Mouse (Mus musculus) stomach, postnatal 0 days (tissue): Measurements from ENCODE around the gene Kdm1b. TPM values are rescaled to one million over a fixed set of nuclear protein-coding genes. Genes with fewer than 3 reads are reported as not detected.
A peak's percentile ranks its signal among the peaks of the same experiment; 100 is the strongest.

Source experiments
- ATAC-seq: fragments of 200-750 bp; cut with Nextera tagmentation; 2 replicates; pipeline ENCODE4 v1.8.0; 2017; ENCODE audit not compliant: low FRiP score, low TSS enrichment
- DNase-seq: peaks from one replicate; pipeline ENCODE4 v3.0.0-alpha.2; 2016; ENCODE audit warnings: low spot score
- H3K27ac ChIP-seq: fragments of 300-500 bp; sonication (generic); replicated peaks from 2 replicates; pipeline ENCODE4 v1.5.1; 2014; ENCODE audit warnings: mild to moderate bottlenecking, control low read depth
- H3K27me3 ChIP-seq: fragments of 300-500 bp; sonication (generic); 2 replicates; pipeline ENCODE4 v1.6.1; 2014; ENCODE audit warnings: low read length; ENCODE audit not compliant: control insufficient read depth, insufficient read depth
- H3K36me3 ChIP-seq: fragments of 300-500 bp; sonication (generic); 2 replicates; pipeline ENCODE4 v1.6.1; 2014; ENCODE audit warnings: low read length, mixed read lengths; ENCODE audit not compliant: control insufficient read depth, insufficient read depth
- H3K4me1 ChIP-seq: fragments of 300-500 bp; sonication (generic); replicated peaks from 2 replicates; pipeline ENCODE4 v1.6.1; 2014; ENCODE audit warnings: antibody characterized with exemption; ENCODE audit not compliant: control insufficient read depth, insufficient read depth
- H3K4me2 ChIP-seq: fragments of 300-500 bp; sonication (generic); replicated peaks from 2 replicates; pipeline ENCODE4 v1.6.1; 2014; ENCODE audit warnings: low read depth, mild to moderate bottlenecking, control low read depth, moderate library complexity
- H3K4me3 ChIP-seq: fragments of 300-500 bp; sonication (generic); 2 replicates; pipeline ENCODE4 v1.5.1; 2014; ENCODE audit warnings: low read depth, low read length, control low read depth
- H3K9ac ChIP-seq: fragments of 300-500 bp; sonication (generic); 2 replicates; pipeline ENCODE4 v1.6.1; 2014; ENCODE audit warnings: mild to moderate bottlenecking, low read length, control low read depth, mixed read lengths
- H3K9me3 ChIP-seq: fragments of 300-500 bp; sonication (generic); 2 replicates; pipeline ENCODE4 v1.6.1; 2016; ENCODE audit warnings: low read length; ENCODE audit not compliant: control insufficient read depth
- CTCF ChIP-seq: IDR thresholded peaks from 2 replicates; pipeline ENCODE4 v1.5.1; 2016; ENCODE audit warnings: antibody characterized with exemption, low read depth, mild to moderate bottlenecking, moderate library complexity
- EP300 ChIP-seq: optimal IDR thresholded peaks from 2 replicates; pipeline ENCODE3; 2016; ENCODE audit warnings: antibody characterized with exemption
- WGBS: fragments of 180-500 bp; shearing (Covaris S2); extraction: QIAGEN DNeasy Blood & Tissue Kit; methylation state at CpG from one replicate; pipeline ENCODE4 v1.1.7; 2014; 5-methylcytosine and 5-hydroxymethylcytosine counted together
- polyA plus RNA-seq: library from polyadenylated mRNA; unstranded; fragments of >200 nt; fragmentation: Nextera tagmentation; extraction: Ambion mirVana; gene quantifications from 2 replicates; pipeline ENCODE4 v1.2.1, GENCODE M21; 2015

Kdm1b gene
- polyA plus RNA-seq: 10.1 and 11.1 TPM in 2 replicates

- ATAC-seq (peak; percentile 97), DNase-seq (peak; percentile 99)
- Histone ChIP-seq H3K9ac (peak within 1 kb of the TSS; percentile 80), H3K36me3 (no peaks in the 10 kb centered on the region), H3K9me3 (no peaks in the 10 kb centered on the region), H3K27me3 (no peaks in the 10 kb centered on the region), H3K4me2 (peak within 1 kb of the TSS; percentile 100), H3K4me1 (peaks cover 4% of the 10 kb centered on the region; the same call in 1 of the 2 replicates), H3K4me3 (peak within 1 kb of the TSS; percentile 83), H3K27ac (peak within 1 kb of the TSS; percentile 74)
- WGBS: 2% methylated on average over 40 of the region's 48 CpGs
- TF ChIP-seq EP300: no peak
- TF ChIP-seq CTCF: no peak; the same call in 1 of the 2 replicates
Measured at GRCm38 (mm10) chr13:47043030-47043680, at the start of gene Kdm1b. Gene Kdm1b (plus strand): TSS chr13:47043499.

- Histone ChIP-seq H3K27ac (no peak overlapping the region), H3K27me3 (no peaks in the 10 kb centered on the region), H3K9ac (no peak overlapping the region), H3K4me2 (no peak overlapping the region), H3K4me3 (no peak overlapping the region), H3K36me3 (no peaks in the 10 kb centered on the region), H3K9me3 (no peaks in the 10 kb centered on the region), H3K4me1 (no peaks in the 10 kb centered on the region)
- WGBS: 77% methylated on average over 4 of the region's 4 CpGs
- no peak for ATAC-seq
- no peak for TF ChIP-seq CTCF
- no peak for TF ChIP-seq EP300
- no peak for DNase-seq
Measured at GRCm38 (mm10) chr13:46997355-46997754, 45.9 kb upstream of the Kdm1b start.

- Histone ChIP-seq H3K36me3 (no peaks in the 10 kb centered on the region), H3K4me3 (no peak overlapping the region), H3K4me2 (no peak overlapping the region), H3K27me3 (no peaks in the 10 kb centered on the region), H3K4me1 (no peaks in the 10 kb centered on the region), H3K9me3 (no peaks in the 10 kb centered on the region), H3K9ac (no peak overlapping the region), H3K27ac (no peak overlapping the region)
- ATAC-seq: no peak
- WGBS: 27% methylated on average over 5 of the region's 5 CpGs
- TF ChIP-seq CTCF (no peak), EP300 (no peak)
- DNase-seq: no peak
Measured at GRCm38 (mm10) chr13:46999498-46999897, 43.8 kb upstream of the Kdm1b start.

- Histone ChIP-seq H3K4me2 (no peak overlapping the region), H3K36me3 (no peaks in the 10 kb centered on the region), H3K9me3 (no peaks in the 10 kb centered on the region), H3K27me3 (no peaks in the 10 kb centered on the region), H3K27ac (no peak overlapping the region), H3K9ac (no peak overlapping the region), H3K4me3 (no peak overlapping the region), H3K4me1 (no peaks in the 10 kb centered on the region)
- WGBS: 86% methylated on average over 4 of the region's 4 CpGs
- ATAC-seq: peak; percentile 85
- TF ChIP-seq CTCF (no peak), EP300 (no peak)
- peak; percentile 43 for DNase-seq
Measured at GRCm38 (mm10) chr13:47001590-47001989, 41.7 kb upstream of the Kdm1b start.

GRCm38 (mm10) chr13:47013740-47014139 is 29.6 kb upstream of the Kdm1b start:
- H3K36me3 ChIP-seq: no peaks in the 10 kb centered on the region
- ATAC-seq (no peak), DNase-seq (no peak)
- no peaks in the 10 kb centered on the region for H3K9me3 ChIP-seq
- H3K4me3 ChIP-seq: peak overlapping the region; percentile 59
- H3K27me3 ChIP-seq: no peaks in the 10 kb centered on the region
- H3K4me1 ChIP-seq: no peaks in the 10 kb centered on the region
- 74% methylated on average over 10 of the region's 10 CpGs for WGBS
- no peak overlapping the region for H3K9ac ChIP-seq
- no peak overlapping the region for H3K27ac ChIP-seq
- peak overlapping the region; percentile 96 for H3K4me2 ChIP-seq
- TF ChIP-seq EP300 (no peak), CTCF (no peak)
